Mouse (Mus musculus): Measurements from ENCODE around the gene Flt1. TPM values are rescaled to one million over a fixed set of nuclear protein-coding genes. Genes with fewer than 3 reads are reported as not detected.

Gene Flt1
- 14.7 and 14.8 TPM in 2 replicates for polyA plus RNA-seq (2015; fragmentation: Nextera tagmentation; extraction: Ambion mirVana)

GRCm38 (mm10) chr5:147725831-147726700 lies at the start of gene Flt1:
TSS of gene Flt1 (minus strand) at chr5:147726011.
- ATAC-seq (ENCODE audit: low FRiP score) = peak; percentile 50
- Histone ChIP-seq H3K4me3 (replicated peaks) (peak within 1 kb of the TSS; percentile 42), H3K9me3 (replicated peaks) (no peaks in the 10 kb centered on the region), H3K36me3 (no peaks in the 10 kb centered on the region), H3K9ac (replicated peaks) (peak within 1 kb of the TSS; percentile 37), H3K27me3 (replicated peaks) (peaks cover 83% of the 10 kb centered on the region), H3K4me1 (peaks cover 19% of the 10 kb centered on the region), H3K4me2 (peak within 1 kb of the TSS; percentile 80), H3K27ac (replicated peaks) (no peak within 1 kb of the TSS)
- WGBS = under 1% methylated on average over 82 of the region's 82 CpGs

- no peak overlapping the region for H3K4me3 ChIP-seq (replicated peaks)
- H3K9me3 ChIP-seq (replicated peaks) = no peaks in the 10 kb centered on the region
- H3K9ac ChIP-seq (replicated peaks) = no peak overlapping the region
- H3K27me3 ChIP-seq (replicated peaks) = no peaks in the 10 kb centered on the region
- 86% methylated on average over 7 of the region's 7 CpGs for WGBS
- H3K36me3 ChIP-seq = no peaks in the 10 kb centered on the region
- no peak for ATAC-seq (ENCODE audit: low FRiP score)
- H3K4me1 ChIP-seq = no peaks in the 10 kb centered on the region
- no peak overlapping the region for H3K27ac ChIP-seq (replicated peaks)
- no peak overlapping the region for H3K4me2 ChIP-seq
Observed at GRCm38 (mm10) chr5:147775222-147775621, 49.4 kb upstream of the Flt1 start.

GRCm38 (mm10) chr5:147769918-147770317 lies 44.1 kb upstream of the Flt1 start:
- Histone ChIP-seq H3K4me1 (no peaks in the 10 kb centered on the region), H3K4me2 (no peak overlapping the region), H3K36me3 (no peaks in the 10 kb centered on the region), H3K9ac (replicated peaks) (no peak overlapping the region), H3K27me3 (replicated peaks) (no peaks in the 10 kb centered on the region), H3K27ac (replicated peaks) (no peak overlapping the region), H3K9me3 (replicated peaks) (no peaks in the 10 kb centered on the region), H3K4me3 (replicated peaks) (no peak overlapping the region)
- WGBS = 82% methylated on average over 6 of the region's 6 CpGs
- ATAC-seq (ENCODE audit: low FRiP score) = no peak

- Histone ChIP-seq H3K27me3 (replicated peaks) (no peaks in the 10 kb centered on the region), H3K4me3 (replicated peaks) (no peak overlapping the region), H3K4me1 (no peaks in the 10 kb centered on the region), H3K9me3 (replicated peaks) (no peaks in the 10 kb centered on the region), H3K27ac (replicated peaks) (no peak overlapping the region), H3K9ac (replicated peaks) (no peak overlapping the region), H3K4me2 (no peak overlapping the region), H3K36me3 (no peaks in the 10 kb centered on the region)
- ATAC-seq (ENCODE audit: low FRiP score) = no peak
- WGBS = 77% methylated on average over 4 of the region's 4 CpGs
Observed at GRCm38 (mm10) chr5:147764061-147764460, 38.2 kb upstream of the Flt1 start.

- no peak for ATAC-seq (ENCODE audit: low FRiP score)
- Histone ChIP-seq H3K27ac (replicated peaks) (no peak overlapping the region), H3K9me3 (replicated peaks) (no peaks in the 10 kb centered on the region), H3K4me3 (replicated peaks) (no peak overlapping the region), H3K9ac (replicated peaks) (no peak overlapping the region), H3K27me3 (replicated peaks) (no peaks in the 10 kb centered on the region), H3K36me3 (no peaks in the 10 kb centered on the region), H3K4me1 (peaks cover 3% of the 10 kb centered on the region; the same call in 1 of the 2 replicates), H3K4me2 (no peak overlapping the region)
- 28% methylated on average over 8 of the region's 8 CpGs for WGBS
Observed at GRCm38 (mm10) chr5:147761984-147762383, 36.2 kb upstream of the Flt1 start.

GRCm38 (mm10) chr5:147761275-147761674 lies 35.5 kb upstream of the Flt1 start:
- Histone ChIP-seq H3K9ac (replicated peaks) (no peak overlapping the region), H3K9me3 (replicated peaks) (no peaks in the 10 kb centered on the region), H3K4me1 (peaks cover 3% of the 10 kb centered on the region; the same call in 1 of the 2 replicates), H3K4me3 (replicated peaks) (no peak overlapping the region), H3K27ac (replicated peaks) (no peak overlapping the region), H3K27me3 (replicated peaks) (no peaks in the 10 kb centered on the region), H3K36me3 (no peaks in the 10 kb centered on the region), H3K4me2 (no peak overlapping the region)
- ATAC-seq (ENCODE audit: low FRiP score) = no peak
- 12% methylated on average over 9 of the region's 9 CpGs for WGBS

GRCm38 (mm10) chr5:147758640-147759319 lies 33.0 kb upstream of the Flt1 start:
- H3K4me2 ChIP-seq = peak overlapping the region; percentile 40
- no peaks in the 10 kb centered on the region for H3K9me3 ChIP-seq (replicated peaks)
- H3K27ac ChIP-seq (replicated peaks) = no peak overlapping the region
- H3K9ac ChIP-seq (replicated peaks) = no peak overlapping the region
- H3K27me3 ChIP-seq (replicated peaks) = peaks cover 11% of the 10 kb centered on the region; the same call in 1 of the 2 replicates
- no peaks in the 10 kb centered on the region for H3K36me3 ChIP-seq
- H3K4me3 ChIP-seq (replicated peaks) = peak overlapping the region; percentile 14; the same call in 1 of the 2 replicates
- WGBS = 70% methylated on average over 9 of the region's 9 CpGs
- ATAC-seq (ENCODE audit: low FRiP score) = no peak
- H3K4me1 ChIP-seq = peaks cover 3% of the 10 kb centered on the region; the same call in 1 of the 2 replicates

GRCm38 (mm10) chr5:147757832-147758587 lies 32.2 kb upstream of the Flt1 start:
- Histone ChIP-seq H3K4me3 (replicated peaks) (peak overlapping the region; percentile 14; the same call in 1 of the 2 replicates), H3K9me3 (replicated peaks) (no peaks in the 10 kb centered on the region), H3K9ac (replicated peaks) (no peak overlapping the region), H3K4me2 (peak overlapping the region; percentile 40), H3K4me1 (peaks cover 6% of the 10 kb centered on the region), H3K27me3 (replicated peaks) (peaks cover 17% of the 10 kb centered on the region), H3K36me3 (no peaks in the 10 kb centered on the region), H3K27ac (replicated peaks) (no peak overlapping the region)
- 48% methylated on average over 12 of the region's 12 CpGs for WGBS
- no peak for ATAC-seq (ENCODE audit: low FRiP score)

GRCm38 (mm10) chr5:147752914-147753341 lies 27.1 kb upstream of the Flt1 start:
- H3K4me1 ChIP-seq = peaks cover 26% of the 10 kb centered on the region
- H3K4me2 ChIP-seq = peak overlapping the region; percentile 34
- whole genome bisulfite sequencing = 2% methylated on average over 25 of the region's 25 CpGs
- H3K27ac ChIP-seq (replicated peaks) = no peak overlapping the region
- H3K27me3 ChIP-seq (replicated peaks) = peaks cover 56% of the 10 kb centered on the region
- no peak overlapping the region for H3K9ac ChIP-seq (replicated peaks)
- H3K4me3 ChIP-seq (replicated peaks) = no peak overlapping the region
- no peak for ATAC-seq (ENCODE audit: low FRiP score)
- no peaks in the 10 kb centered on the region for H3K36me3 ChIP-seq
- no peaks in the 10 kb centered on the region for H3K9me3 ChIP-seq (replicated peaks)

- 0% methylated on average over 28 of the region's 28 CpGs for WGBS
- peak overlapping the region; percentile 36 for H3K4me3 ChIP-seq (replicated peaks)
- no peaks in the 10 kb centered on the region for H3K36me3 ChIP-seq
- H3K4me1 ChIP-seq = peaks cover 28% of the 10 kb centered on the region
- H3K9ac ChIP-seq (replicated peaks) = peak overlapping the region; percentile 43; the same call in 1 of the 2 replicates
- H3K27me3 ChIP-seq (replicated peaks) = peaks cover 56% of the 10 kb centered on the region
- H3K27ac ChIP-seq (replicated peaks) = no peak overlapping the region
- peak overlapping the region; percentile 67 for H3K4me2 ChIP-seq
- ATAC-seq (ENCODE audit: low FRiP score) = peak; percentile 45; the same call in 1 of the 2 replicates
- no peaks in the 10 kb centered on the region for H3K9me3 ChIP-seq (replicated peaks)
Observed at GRCm38 (mm10) chr5:147751673-147752130, 25.9 kb upstream of the Flt1 start.

- no peak overlapping the region for H3K9ac ChIP-seq (replicated peaks)
- H3K9me3 ChIP-seq (replicated peaks) = no peaks in the 10 kb centered on the region
- H3K36me3 ChIP-seq = no peaks in the 10 kb centered on the region
- no peak overlapping the region for H3K4me3 ChIP-seq (replicated peaks)
- H3K27me3 ChIP-seq (replicated peaks) = peaks cover 55% of the 10 kb centered on the region
- 13% methylated on average over 5 of the region's 5 CpGs for WGBS
- H3K4me1 ChIP-seq = peaks cover 28% of the 10 kb centered on the region
- no peak for ATAC-seq (ENCODE audit: low FRiP score)
- H3K27ac ChIP-seq (replicated peaks) = no peak overlapping the region
- no peak overlapping the region for H3K4me2 ChIP-seq
Observed at GRCm38 (mm10) chr5:147749972-147750371, 24.2 kb upstream of the Flt1 start.

Measured in neural tube, embryonic 15.5 days (tissue).